Mouse (Mus musculus) myocyte (in vitro differentiated cells): ENCODE data around the gene Gm960.

ENCODE experiments used
- CEBPB ChIP-seq: IDR thresholded peaks from 2 replicates; pipeline ENCODE4 v1.6.1; 2011; ENCODE audit warnings: mild to moderate bottlenecking, moderate library complexity; ENCODE audit not compliant: poor library complexity, insufficient read depth, severe bottlenecking
- MYOD1 ChIP-seq, 3 experiments: IDR thresholded peaks; one replicate each; pipeline ENCODE4 v1.6.1; 2011; ENCODE audit warnings: control low read depth in 2 of 3, low read depth in 2 of 3, mild to moderate bottlenecking in 2 of 3, moderate library complexity in 1 of 3; ENCODE audit not compliant: insufficient read length in 2 of 3, control insufficient read depth in 1 of 3
- TCF12 ChIP-seq: IDR thresholded peaks from one replicate; pipeline ENCODE4 v1.6.1; 2011; ENCODE audit warnings: mild to moderate bottlenecking, control low read depth; ENCODE audit not compliant: poor library complexity, insufficient read depth, severe bottlenecking

GRCm38 (mm10) chr19:4697121-4697520, 1.3 kb downstream of the Gm960 start:
- TF ChIP-seq TCF12 (no peak), MYOD1 (IDR thresholded peaks at IDR 0.05; ENCODE audit: control insufficient read depth in 1 of 3, insufficient read length in 2 of 3, low read depth in 2 of 3) (no peak), CEBPB (no peak)
